Mouse (Mus musculus) left cerebral cortex, adult 2 months (tissue): ENCODE measurements around the gene Zfp119b. TPM values are rescaled to one million over a fixed set of nuclear protein-coding genes. Genes with fewer than 3 reads are reported as not detected.

Source experiments
- DNase-seq, 2 experiments: peaks; one replicate each; pipeline ENCODE4 v3.0.0; 2021 to 2022; ENCODE audit warnings: low spot score in 2 of 2, mixed read lengths in 1 of 2; ENCODE audit errors: extremely low spot score in 1 of 2
- H3K27ac ChIP-seq: fragments of 200-600 bp; 2 replicates; pipeline ENCODE4 v1.8.1; 2022
- H3K4me3 ChIP-seq: fragments of 200-600 bp; 2 replicates; pipeline ENCODE4 v1.8.1; 2022
- CTCF ChIP-seq: fragments of 200-600 bp; IDR thresholded peaks from 2 replicates; pipeline ENCODE4 v1.8.1; 2022; ENCODE audit warnings: antibody characterized with exemption, mild to moderate bottlenecking, moderate library complexity
- intact Hi-C: fragments of 180-260 bp; cut with DNase I; formaldehyde crosslinking; loops from one replicate; pipeline ENCODE4 v1.15.1; 2025
- total RNA-seq, 2 experiments: library from RNA; stranded (reverse); gene quantifications; 2 replicates each; pipeline ENCODE4 v1.2.3; 2021

Gene Zfp119b
- total RNA-seq, 2 experiments from 2014 or later, result 2.3 to 4.1 TPM

DNA sequence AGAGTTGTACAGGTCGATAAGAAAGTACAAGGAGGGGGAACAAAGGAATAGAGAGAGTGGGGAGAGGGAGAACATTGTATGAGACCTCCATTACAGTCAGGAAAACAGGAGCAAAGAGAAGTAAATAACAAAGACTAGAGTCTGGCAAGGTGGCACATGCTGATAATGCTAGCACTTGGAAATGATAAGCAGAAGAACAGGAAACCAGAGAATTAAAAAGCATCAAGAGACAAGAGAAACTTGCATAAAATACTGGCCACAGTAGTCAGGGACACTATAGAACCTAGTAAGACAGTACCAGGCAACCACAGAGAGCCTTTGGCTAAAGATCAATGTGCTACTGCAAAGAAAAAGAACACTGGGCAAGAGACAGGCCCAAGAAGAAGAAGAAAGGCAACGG lies 16.7 kb downstream of the Zfp119b start:
- TF ChIP-seq CTCF, result no peak
- H3K27ac ChIP-seq, result no peak overlapping the region
- intact Hi-C loops, result loop anchor here (5.0 kb wide), 1 partner anchor 220 kb away; the partner anchor contains the start of gene Pot1b

DNA sequence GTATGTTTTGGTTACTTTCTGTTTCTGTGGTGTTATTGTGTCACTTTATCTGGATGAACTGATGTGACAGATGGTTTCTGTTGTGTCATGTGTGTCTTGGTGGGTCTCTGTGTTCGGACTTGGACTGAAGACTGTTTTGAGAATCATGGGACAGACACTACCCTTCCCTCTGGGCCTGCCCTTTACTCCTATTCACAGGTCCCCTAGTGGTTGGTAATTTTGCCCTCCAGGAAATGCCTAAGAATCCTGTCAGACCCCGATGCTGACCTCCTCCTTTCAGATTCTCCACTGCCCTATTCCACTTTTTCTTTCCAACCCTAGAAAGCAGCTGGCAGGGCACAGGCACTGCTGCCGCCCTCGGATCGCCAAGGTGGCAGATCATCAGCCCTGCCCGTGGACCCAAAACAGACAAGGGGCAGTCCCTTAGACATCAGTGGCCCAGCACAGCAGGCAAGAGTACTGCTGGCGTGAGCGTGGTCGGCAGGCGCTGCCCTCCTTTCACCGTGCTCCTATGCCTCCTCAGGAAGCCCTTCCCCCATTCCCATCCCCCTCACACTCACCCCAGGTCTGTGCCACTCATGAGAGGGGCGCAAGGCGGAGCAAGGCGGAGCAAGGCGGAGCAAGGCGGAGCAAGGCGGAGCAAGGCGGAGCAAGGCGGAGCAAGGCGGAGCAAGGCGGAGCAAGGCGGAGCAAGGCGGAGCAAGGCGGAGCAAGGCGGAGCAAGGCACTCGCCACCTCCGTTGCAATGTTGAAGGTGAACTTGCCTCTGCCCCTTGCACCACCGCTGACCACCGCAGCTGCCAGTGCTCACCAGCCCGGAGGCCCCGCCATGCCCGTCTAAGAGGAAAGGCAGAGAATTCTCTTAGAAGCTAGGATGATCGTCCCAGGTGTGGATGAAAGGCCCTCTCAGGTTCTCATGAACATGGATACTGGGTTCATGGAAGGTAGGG lies 17.5 kb downstream of the Zfp119b start:
- TF ChIP-seq CTCF, result peak; percentile 39
- intact Hi-C loops, result loop anchor here (5.0 kb wide), 1 partner anchor 220 kb away; the partner anchor contains the start of gene Pot1b
- DNase-seq, result peak; percentile 63 to 65
- H3K27ac ChIP-seq, result peak overlapping the region; percentile 90
- peak overlapping the region; percentile 59 for H3K4me3 ChIP-seq

More for the DNA sequence above, 16.7 kb downstream of the Zfp119b start:
- no peak for DNase-seq
- H3K4me3 ChIP-seq, result peak overlapping the region; percentile 59

DNA sequence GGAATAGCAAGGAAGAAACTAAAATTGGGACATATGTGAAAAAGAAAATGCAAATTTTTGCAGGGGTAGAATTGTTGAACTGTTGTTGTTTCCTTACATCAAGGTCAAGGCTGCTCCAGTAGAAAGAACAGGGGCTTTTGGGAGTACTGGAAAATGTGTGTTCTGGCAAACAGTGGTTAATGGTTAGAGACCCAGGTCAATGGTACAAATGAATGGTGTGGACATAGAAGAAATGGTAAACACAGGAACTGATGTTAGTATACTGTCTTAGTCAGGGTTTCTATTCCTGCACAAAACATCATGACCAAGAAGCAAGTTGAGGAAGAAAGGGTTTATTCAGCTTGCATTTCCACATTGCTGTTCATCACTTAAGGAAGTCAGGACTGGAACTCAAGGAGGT lies 42.6 kb downstream of the Zfp119b start:
- no peak for TF ChIP-seq CTCF
- no peak overlapping the region for H3K4me3 ChIP-seq
- intact Hi-C loops, result no loop called here
- no peak overlapping the region for H3K27ac ChIP-seq
- DNase-seq, result no peak

DNA sequence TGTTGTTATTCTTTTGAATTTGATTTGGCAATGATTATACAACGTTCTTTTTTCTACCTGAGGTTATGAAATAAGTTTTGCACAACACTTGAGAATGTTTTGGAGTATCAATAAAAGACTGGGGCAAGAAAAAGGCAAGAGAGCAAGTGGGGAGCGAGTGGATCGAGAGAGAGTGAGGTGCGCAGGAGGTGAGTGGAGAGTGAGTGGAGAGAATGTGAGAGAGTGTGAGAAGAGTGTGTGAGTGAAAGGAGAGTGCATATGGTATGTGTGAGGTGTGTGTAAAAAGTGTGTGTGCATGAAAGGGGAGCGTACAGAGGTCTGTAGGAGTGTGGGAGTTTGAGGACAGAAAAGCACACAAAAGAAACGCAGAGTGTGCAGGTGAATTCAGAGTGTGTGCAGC lies 45.2 kb downstream of the Zfp119b start:
- Histone ChIP-seq H3K27ac (no peak overlapping the region), H3K4me3 (no peak overlapping the region)
- intact Hi-C loops, result no loop called here
- TF ChIP-seq CTCF, result no peak
- no peak for DNase-seq

DNA sequence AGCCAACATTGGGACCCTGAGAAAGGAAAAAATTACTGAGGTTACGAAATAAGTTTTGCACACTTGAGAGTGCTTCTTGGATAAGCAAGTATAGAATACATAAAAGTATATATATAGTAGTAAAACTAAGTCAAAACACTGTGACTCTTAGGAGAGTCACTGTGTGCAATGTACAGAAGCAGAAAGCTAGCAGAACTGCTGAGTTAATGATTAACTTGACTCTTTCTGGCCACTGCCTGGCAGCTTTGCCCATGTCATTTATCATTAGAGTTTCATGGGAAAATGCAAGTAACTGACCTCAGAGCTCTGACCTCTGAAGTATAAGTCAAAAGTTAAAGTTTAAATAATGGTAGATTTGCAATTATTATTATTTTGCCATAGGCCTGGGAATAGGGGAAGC lies 45.6 kb downstream of the Zfp119b start:
- no peak for DNase-seq
- H3K27ac ChIP-seq, result no peak overlapping the region
- TF ChIP-seq CTCF, result no peak
- no peak overlapping the region for H3K4me3 ChIP-seq
- intact Hi-C loops, result no loop called here

DNA sequence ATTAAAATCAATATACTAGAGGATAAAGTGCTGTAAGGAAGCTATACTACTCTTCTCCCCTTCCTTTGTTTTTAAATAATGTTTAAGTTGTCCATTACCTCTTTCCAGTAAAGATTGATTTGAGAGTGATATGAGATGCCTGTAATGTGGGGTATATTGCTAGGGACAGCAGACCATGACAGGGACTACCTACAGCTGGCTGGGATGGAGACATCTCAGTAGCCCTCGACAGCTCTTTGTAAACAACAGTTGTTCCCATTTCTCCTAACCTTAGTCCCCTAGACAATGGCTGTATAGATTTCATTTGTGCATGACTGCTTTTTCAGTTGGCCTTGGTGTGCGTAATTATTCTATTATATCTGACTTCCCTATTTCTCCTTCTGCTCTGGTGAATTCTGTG lies 46.2 kb downstream of the Zfp119b start:
- Histone ChIP-seq H3K27ac (no peak overlapping the region), H3K4me3 (no peak overlapping the region)
- TF ChIP-seq CTCF, result no peak
- no peak for DNase-seq
- intact Hi-C loops, result no loop called here

DNA sequence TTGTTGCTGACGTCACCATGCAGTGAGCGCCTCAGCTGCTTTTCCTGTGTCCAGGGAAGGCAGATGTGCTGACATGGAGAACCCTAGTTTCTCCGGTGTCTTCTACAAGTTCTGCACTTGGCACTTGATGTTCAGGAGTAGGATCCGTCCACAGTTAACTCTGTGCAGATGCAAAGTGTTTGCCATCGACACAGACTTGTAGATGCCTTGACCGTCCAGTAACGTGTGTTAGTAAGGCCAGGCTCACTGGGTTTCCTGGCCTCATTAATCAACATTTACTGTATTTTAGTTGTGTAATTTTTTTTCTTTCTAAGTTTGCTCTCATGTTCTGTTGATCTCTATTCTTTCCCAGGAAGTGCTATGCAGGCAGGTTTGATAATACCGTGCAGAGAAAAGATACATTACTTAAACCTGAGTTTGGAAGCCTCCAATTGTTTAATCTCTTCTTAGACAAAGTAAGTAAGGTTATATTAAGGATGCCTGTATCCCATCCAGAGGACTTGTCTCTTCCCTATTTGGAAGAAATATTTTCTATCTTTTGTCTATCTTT lies 56.8 kb downstream of the Zfp119b start:
- Histone ChIP-seq H3K27ac (peak overlapping the region; percentile 60), H3K4me3 (peak overlapping the region; percentile 50)
- intact Hi-C loops, result loop anchor here (5.0 kb wide), 1 partner anchor 65 kb away; the partner anchor contains the start of gene Yju2
- peak; percentile 14 to 28 for DNase-seq

Other genes starting within 250 kb of the Zfp119b start
- 1 to 10 TPM; 5.2 to 6.1 TPM for gene Pot1b, start 236.9 kb downstream of the Zfp119b start, total RNA-seq
- under 1 TPM in 1 of 2 experiments, not detected in 1; 0.09 TPM for gene Adgre4, start 199.5 kb downstream of the Zfp119b start, total RNA-seq
- 1 to 10 TPM; 5.1 to 6.7 TPM for gene Zfp119a, start 70.6 kb downstream of the Zfp119b start, total RNA-seq
- 1 to 10 TPM; 6.2 to 6.6 TPM for gene Zfp959, start 57.4 kb downstream of the Zfp119b start, total RNA-seq
- gene Ebi3, start 3.1 kb upstream of the Zfp119b start, total RNA-seq, result 1 to 10 TPM; 1.2 to 1.4 TPM
- gene Yju2, start 9.6 kb upstream of the Zfp119b start, total RNA-seq, result 10 to 100 TPM; 16.4 to 17.4 TPM
- 10 to 100 TPM; 36.7 to 40.1 TPM for gene Shd, start 21.0 kb upstream of the Zfp119b start, total RNA-seq
- gene Fsd1, start 37.0 kb upstream of the Zfp119b start, total RNA-seq, result 10 to 100 TPM; 88.7 to 90.6 TPM
- gene Stap2, start 56.1 kb upstream of the Zfp119b start, total RNA-seq, result 1 to 10 TPM; 2.5 to 3.1 TPM
- gene Mpnd, start 56.2 kb upstream of the Zfp119b start, total RNA-seq, result 10 to 100 TPM; 90.8 to 91.2 TPM
- 10 to 100 TPM; 38.9 to 43.2 TPM for gene Sh3gl1, start 87.1 kb upstream of the Zfp119b start, total RNA-seq
- 1 to 10 TPM; 1.6 to 2.0 TPM for gene Chaf1a, start 90.9 kb upstream of the Zfp119b start, total RNA-seq
- 10 to 100 TPM; 91.2 to 98.3 TPM for gene Ubxn6, start 125.5 kb upstream of the Zfp119b start, total RNA-seq
- gene Hdgfl2, start 130.1 kb upstream of the Zfp119b start, total RNA-seq, result 100 to 1,000 TPM; 102 to 109 TPM
- gene Plin4, start 160.3 kb upstream of the Zfp119b start, total RNA-seq, result 1 to 10 TPM; 5.0 to 7.4 TPM
- under 1 TPM; 0.38 to 0.68 TPM for gene Plin5, start 168.1 kb upstream of the Zfp119b start, total RNA-seq
- gene Lrg1, start 172.5 kb upstream of the Zfp119b start, total RNA-seq, result 1 to 10 TPM; 4.2 to 6.1 TPM
- 100 to 1,000 TPM; 117 to 125 TPM for gene Sema6b, start 190.8 kb upstream of the Zfp119b start, total RNA-seq
- gene Tnfaip8l1, start 213.0 kb upstream of the Zfp119b start, total RNA-seq, result 1 to 10 TPM; 7.5 to 8.7 TPM
- 10 to 100 TPM; 39.5 to 41.2 TPM for gene Mydgf, start 234.4 kb upstream of the Zfp119b start, total RNA-seq